Mouse (Mus musculus) forebrain, embryonic 13.5 days (tissue): Measurements from ENCODE around the gene Mgst2. TPM values are rescaled to one million over a fixed set of nuclear protein-coding genes. Genes with fewer than 3 reads are reported as not detected.
A peak's percentile ranks its signal among the peaks of the same experiment; 100 is the strongest.

Source experiments
- ATAC-seq: fragments of 200-750 bp; cut with Nextera tagmentation; 2 replicates; pipeline ENCODE4 v1.8.0; 2017
- H3K27ac ChIP-seq: fragments of 300-500 bp; sonication (generic); 2 replicates; pipeline ENCODE4 v1.5.1; 2015; ENCODE audit warnings: inconsistent platforms, mild to moderate bottlenecking, moderate library complexity
- H3K27me3 ChIP-seq: fragments of 300-500 bp; sonication (generic); 2 replicates; pipeline ENCODE4 v1.6.1; 2015; ENCODE audit warnings: mild to moderate bottlenecking, inconsistent platforms
- H3K36me3 ChIP-seq: fragments of 300-500 bp; sonication (generic); 2 replicates; pipeline ENCODE4 v1.6.1; 2015; ENCODE audit warnings: mild to moderate bottlenecking, inconsistent platforms; ENCODE audit not compliant: poor library complexity, severe bottlenecking
- H3K4me1 ChIP-seq: fragments of 300-500 bp; sonication (generic); 2 replicates; pipeline ENCODE4 v1.6.1; 2015; ENCODE audit warnings: inconsistent platforms
- H3K4me2 ChIP-seq: fragments of 300-500 bp; sonication (generic); 2 replicates; pipeline ENCODE4 v1.6.1; 2015; ENCODE audit warnings: inconsistent platforms, mild to moderate bottlenecking, moderate library complexity
- H3K4me3 ChIP-seq: fragments of 300-500 bp; sonication (generic); 2 replicates; pipeline ENCODE4 v1.5.1; 2015; ENCODE audit warnings: mild to moderate bottlenecking, inconsistent platforms
- H3K9ac ChIP-seq: fragments of 300-500 bp; sonication (generic); 2 replicates; pipeline ENCODE4 v1.6.1; 2015; ENCODE audit warnings: mild to moderate bottlenecking, inconsistent platforms
- H3K9me3 ChIP-seq: fragments of 300-500 bp; sonication (generic); replicated peaks from 2 replicates; pipeline ENCODE4 v1.6.1; 2016; ENCODE audit warnings: inconsistent platforms
- WGBS: fragments of 180-500 bp; shearing (Covaris S2); methylation state at CpG from one replicate; pipeline ENCODE4 v1.1.7; 2015; 5-methylcytosine and 5-hydroxymethylcytosine counted together
- polyA plus RNA-seq: library from polyadenylated mRNA; unstranded; fragments of >200 nt; fragmentation: Nextera tagmentation; extraction: Ambion mirVana; gene quantifications from 2 replicates; pipeline ENCODE4 v1.2.1, GENCODE M21; 2015

Mgst2 gene
- polyA plus RNA-seq, 1 experiment from 2014 or later, result 0.96 TPM

GRCm38 (mm10) chr3:51728456-51728855 is 68.3 kb downstream of the Mgst2 start:
- no peaks in the 10 kb centered on the region for H3K27me3 ChIP-seq
- H3K9ac ChIP-seq, result no peak overlapping the region
- no peak for ATAC-seq
- no peak overlapping the region for H3K4me3 ChIP-seq
- no peak overlapping the region for H3K4me2 ChIP-seq
- no peaks in the 10 kb centered on the region for H3K9me3 ChIP-seq
- peaks cover 30% of the 10 kb centered on the region for H3K4me1 ChIP-seq
- no peak overlapping the region for H3K27ac ChIP-seq
- no peaks in the 10 kb centered on the region for H3K36me3 ChIP-seq
- WGBS, result 86% methylated on average over 8 of the region's 12 CpGs

- H3K4me1 ChIP-seq, result peaks cover 30% of the 10 kb centered on the region
- 44% methylated on average over 14 of the region's 14 CpGs for WGBS
- no peak overlapping the region for H3K4me3 ChIP-seq
- 0 out of 2 replicates have a peak overlapping the region, but pooled peaks have one; percentile 5 for H3K9ac ChIP-seq
- no peak overlapping the region for H3K4me2 ChIP-seq
- H3K27ac ChIP-seq, result peak overlapping the region; percentile 35
- peak; percentile 64 for ATAC-seq
- H3K9me3 ChIP-seq, result no peaks in the 10 kb centered on the region
- no peaks in the 10 kb centered on the region for H3K27me3 ChIP-seq
- H3K36me3 ChIP-seq, result no peaks in the 10 kb centered on the region
Measured at GRCm38 (mm10) chr3:51729109-51729918, 69.2 kb downstream of the Mgst2 start.

- no peaks in the 10 kb centered on the region for H3K36me3 ChIP-seq
- ATAC-seq, result no peak
- no peaks in the 10 kb centered on the region for H3K9me3 ChIP-seq
- WGBS, result 90% methylated on average over 7 of the region's 7 CpGs
- H3K4me3 ChIP-seq, result no peak overlapping the region
- no peak overlapping the region for H3K9ac ChIP-seq
- H3K4me1 ChIP-seq, result peaks cover 30% of the 10 kb centered on the region
- no peaks in the 10 kb centered on the region for H3K27me3 ChIP-seq
- no peak overlapping the region for H3K27ac ChIP-seq
- no peak overlapping the region for H3K4me2 ChIP-seq
Measured at GRCm38 (mm10) chr3:51730662-51731061, 70.5 kb downstream of the Mgst2 start.

GRCm38 (mm10) chr3:51731949-51732636 is 71.9 kb downstream of the Mgst2 start:
- H3K4me2 ChIP-seq, result no peak overlapping the region
- no peaks in the 10 kb centered on the region for H3K9me3 ChIP-seq
- H3K36me3 ChIP-seq, result no peaks in the 10 kb centered on the region
- no peak for ATAC-seq
- H3K27ac ChIP-seq, result peak overlapping the region; percentile 19
- H3K9ac ChIP-seq, result no peak overlapping the region
- H3K27me3 ChIP-seq, result no peaks in the 10 kb centered on the region
- 81% methylated on average over 16 of the region's 16 CpGs for WGBS
- peaks cover 30% of the 10 kb centered on the region for H3K4me1 ChIP-seq
- no peak overlapping the region for H3K4me3 ChIP-seq

Other genes starting within 250 kb of the Mgst2 start
- gene Naa15, start 245.2 kb upstream of the Mgst2 start, polyA plus RNA-seq, result 59.8 and 60.5 TPM in 2 replicates
- 19.5 and 20.3 TPM in 2 replicates for gene Rab33b, start 176.4 kb upstream of the Mgst2 start, polyA plus RNA-seq
- 5.1 TPM in 2 replicates for gene Setd7, start 99.5 kb upstream of the Mgst2 start, polyA plus RNA-seq